Mouse (Mus musculus) limb, embryonic 10.5 days (tissue): ENCODE results near the gene Ccdc171. TPM values are rescaled to one million over a fixed set of nuclear protein-coding genes. Genes with fewer than 3 reads are reported as not detected.

Source experiments
- DNase-seq: peaks from one replicate; pipeline ENCODE4 v3.0.0-alpha.2; 2017; ENCODE audit warnings: low spot score
- H3K27ac ChIP-seq: fragments of 300-500 bp; sonication (generic); 2 replicates; pipeline ENCODE4 v1.5.1; 2016; ENCODE audit warnings: mild to moderate bottlenecking
- H3K27me3 ChIP-seq: fragments of 300-500 bp; sonication (generic); 2 replicates; pipeline ENCODE4 v1.6.1; 2016; ENCODE audit warnings: low read depth, mild to moderate bottlenecking; ENCODE audit not compliant: poor library complexity, severe bottlenecking
- H3K36me3 ChIP-seq: fragments of 300-500 bp; sonication (generic); 2 replicates; pipeline ENCODE4 v1.6.1; 2016; ENCODE audit warnings: mild to moderate bottlenecking, moderate library complexity
- H3K4me1 ChIP-seq: fragments of 300-500 bp; sonication (generic); 2 replicates; pipeline ENCODE4 v1.6.1; 2016
- H3K4me3 ChIP-seq: fragments of 300-500 bp; sonication (generic); 2 replicates; pipeline ENCODE4 v1.5.1; 2016; ENCODE audit warnings: mild to moderate bottlenecking, moderate library complexity
- H3K9me3 ChIP-seq: fragments of 300-500 bp; sonication (generic); replicated peaks from 2 replicates; pipeline ENCODE4 v1.6.1; 2016; ENCODE audit warnings: mild to moderate bottlenecking
- WGBS: fragments of 180-500 bp; shearing (Covaris S2); methylation state at CpG from one replicate; pipeline ENCODE4 v1.1.7; 2016; 5-methylcytosine and 5-hydroxymethylcytosine counted together
- polyA plus RNA-seq: library from polyadenylated mRNA; unstranded; fragments of >200 nt; fragmentation: Nextera tagmentation; extraction: Ambion mirVana; gene quantifications from 2 replicates; pipeline ENCODE4 v1.2.1, GENCODE M21; 2016

The Ccdc171 gene
- polyA plus RNA-seq, 1 experiment from 2014 or later = 3.8 TPM

GRCm38 (mm10) chr4:83791811-83792210 is 266.5 kb downstream of the Ccdc171 start:
- no peak overlapping the region for H3K27ac ChIP-seq
- no peaks in the 10 kb centered on the region for H3K36me3 ChIP-seq
- no peaks in the 10 kb centered on the region for H3K27me3 ChIP-seq
- DNase-seq = peak; percentile 48
- H3K4me3 ChIP-seq = no peak overlapping the region
- H3K4me1 ChIP-seq = peaks cover 27% of the 10 kb centered on the region
- no peaks in the 10 kb centered on the region for H3K9me3 ChIP-seq
- WGBS = 18% methylated on average over 13 of the region's 13 CpGs

- no peak overlapping the region for H3K4me3 ChIP-seq
- WGBS = 28% methylated on average over 9 of the region's 9 CpGs
These were observed 269.1 kb downstream of the Ccdc171 start for GRCm38 (mm10) chr4:83794315-83794922.

GRCm38 (mm10) chr4:83794930-83795459 is 269.6 kb downstream of the Ccdc171 start:
- Histone ChIP-seq H3K4me1 (peaks cover 47% of the 10 kb centered on the region), H3K4me3 (no peak overlapping the region), H3K9me3 (no peaks in the 10 kb centered on the region), H3K27ac (peak overlapping the region; percentile 58), H3K36me3 (no peaks in the 10 kb centered on the region), H3K27me3 (no peaks in the 10 kb centered on the region)
- DNase-seq = no peak
- 39% methylated on average over 5 of the region's 5 CpGs for WGBS

More at GRCm38 (mm10) chr4:83794315-83794922, 269.1 kb downstream of the Ccdc171 start:
- Histone ChIP-seq H3K4me1 (peaks cover 47% of the 10 kb centered on the region), H3K27ac (peak overlapping the region; percentile 58; the same call in 1 of the 2 replicates), H3K9me3 (no peaks in the 10 kb centered on the region), H3K27me3 (no peaks in the 10 kb centered on the region), H3K36me3 (no peaks in the 10 kb centered on the region)
- DNase-seq = peak; percentile 68

GRCm38 (mm10) chr4:83797976-83798375 is 272.6 kb downstream of the Ccdc171 start:
- Histone ChIP-seq H3K36me3 (no peaks in the 10 kb centered on the region), H3K27ac (no peak overlapping the region), H3K27me3 (no peaks in the 10 kb centered on the region), H3K4me1 (peaks cover 37% of the 10 kb centered on the region), H3K4me3 (no peak overlapping the region), H3K9me3 (no peaks in the 10 kb centered on the region)
- 79% methylated on average over 14 of the region's 14 CpGs for WGBS
- no peak for DNase-seq

GRCm38 (mm10) chr4:83798674-83799430 is 273.5 kb downstream of the Ccdc171 start:
- Histone ChIP-seq H3K4me1 (peaks cover 37% of the 10 kb centered on the region), H3K4me3 (no peak overlapping the region), H3K27me3 (no peaks in the 10 kb centered on the region), H3K27ac (no peak overlapping the region; the same call in 1 of the 2 replicates), H3K9me3 (no peaks in the 10 kb centered on the region), H3K36me3 (no peaks in the 10 kb centered on the region)
- no peak for DNase-seq
- 80% methylated on average over 21 of the region's 21 CpGs for WGBS

- Histone ChIP-seq H3K4me3 (no peak overlapping the region), H3K27me3 (no peaks in the 10 kb centered on the region), H3K36me3 (no peaks in the 10 kb centered on the region), H3K27ac (no peak overlapping the region), H3K4me1 (peaks cover 27% of the 10 kb centered on the region), H3K9me3 (peaks cover 3% of the 10 kb centered on the region; the same call in 1 of the 2 replicates)
- no peak for DNase-seq
- WGBS = 89% methylated on average over 3 of the region's 3 CpGs
These were observed 275.1 kb downstream of the Ccdc171 start for GRCm38 (mm10) chr4:83800402-83800801.

- H3K36me3 ChIP-seq = no peaks in the 10 kb centered on the region
- H3K4me1 ChIP-seq = no peaks in the 10 kb centered on the region
- H3K4me3 ChIP-seq = no peak overlapping the region
- no peak for DNase-seq
- no peaks in the 10 kb centered on the region for H3K9me3 ChIP-seq
- H3K27me3 ChIP-seq = no peaks in the 10 kb centered on the region
- no peak overlapping the region for H3K27ac ChIP-seq
- 95% methylated on average over 4 of the region's 4 CpGs for WGBS
These were observed 291.6 kb downstream of the Ccdc171 start for GRCm38 (mm10) chr4:83816925-83817324.

- Histone ChIP-seq H3K36me3 (no peaks in the 10 kb centered on the region), H3K4me1 (peaks cover 37% of the 10 kb centered on the region), H3K27me3 (no peaks in the 10 kb centered on the region), H3K4me3 (no peak overlapping the region), H3K27ac (no peak overlapping the region), H3K9me3 (no peaks in the 10 kb centered on the region)
- no peak for DNase-seq
- 86% methylated on average over 4 of the region's 4 CpGs for WGBS
These were observed 304.5 kb downstream of the Ccdc171 start for GRCm38 (mm10) chr4:83829718-83830459.

GRCm38 (mm10) chr4:83830891-83831880 is 305.8 kb downstream of the Ccdc171 start:
- Histone ChIP-seq H3K27ac (peak overlapping the region; percentile 67), H3K9me3 (no peaks in the 10 kb centered on the region), H3K36me3 (no peaks in the 10 kb centered on the region), H3K4me1 (peaks cover 37% of the 10 kb centered on the region), H3K27me3 (no peaks in the 10 kb centered on the region), H3K4me3 (no peak overlapping the region)
- WGBS = 26% methylated on average over 13 of the region's 13 CpGs
- DNase-seq = peak; percentile 67

GRCm38 (mm10) chr4:83839077-83839476 is 313.7 kb downstream of the Ccdc171 start:
- Histone ChIP-seq H3K4me1 (peaks cover 3% of the 10 kb centered on the region; the same call in 1 of the 2 replicates), H3K9me3 (no peaks in the 10 kb centered on the region), H3K4me3 (no peak overlapping the region), H3K27me3 (no peaks in the 10 kb centered on the region), H3K27ac (no peak overlapping the region), H3K36me3 (no peaks in the 10 kb centered on the region)
- no peak for DNase-seq
- 58% methylated on average over 2 of the region's 2 CpGs for WGBS

- DNase-seq = no peak
- H3K4me3 ChIP-seq = no peak overlapping the region
- H3K27me3 ChIP-seq = no peaks in the 10 kb centered on the region
- H3K36me3 ChIP-seq = no peaks in the 10 kb centered on the region
- H3K4me1 ChIP-seq = no peaks in the 10 kb centered on the region
- no peaks in the 10 kb centered on the region for H3K9me3 ChIP-seq
- 73% methylated on average over 7 of the region's 7 CpGs for WGBS
- H3K27ac ChIP-seq = no peak overlapping the region
These were observed 321.0 kb downstream of the Ccdc171 start for GRCm38 (mm10) chr4:83846304-83846703.

- Histone ChIP-seq H3K27me3 (no peaks in the 10 kb centered on the region), H3K4me3 (no peak overlapping the region), H3K9me3 (no peaks in the 10 kb centered on the region), H3K36me3 (no peaks in the 10 kb centered on the region), H3K4me1 (peaks cover 7% of the 10 kb centered on the region; the same call in 1 of the 2 replicates), H3K27ac (no peak overlapping the region)
- 92% methylated on average over 5 of the region's 5 CpGs for WGBS
- DNase-seq = no peak
These were observed 328.5 kb downstream of the Ccdc171 start for GRCm38 (mm10) chr4:83853885-83854284.
